Mouse (Mus musculus) stomach, embryonic 16.5 days (tissue): ENCODE results near the gene Ppm1h. TPM values are rescaled to one million over a fixed set of nuclear protein-coding genes. Genes with fewer than 3 reads are reported as not detected.
A peak's percentile ranks its signal among the peaks of the same experiment; 100 is the strongest.

Experiments used
- ATAC-seq: fragments of 200-750 bp; cut with Nextera tagmentation; 2 replicates; pipeline ENCODE4 v1.8.0; 2017; ENCODE audit warnings: moderate number of reproducible peaks, moderate TSS enrichment; ENCODE audit not compliant: insufficient read depth, low FRiP score
- H3K27ac ChIP-seq: fragments of 300-500 bp; sonication (generic); 2 replicates; pipeline ENCODE4 v1.5.1; 2014; ENCODE audit warnings: low read length
- H3K27me3 ChIP-seq: fragments of 300-500 bp; sonication (generic); 2 replicates; pipeline ENCODE4 v1.6.1; 2014; ENCODE audit warnings: low read length, control low read depth, mixed read lengths; ENCODE audit not compliant: control insufficient read depth, insufficient read depth
- H3K36me3 ChIP-seq: fragments of 300-500 bp; sonication (generic); 2 replicates; pipeline ENCODE4 v1.6.1; 2014; ENCODE audit warnings: low read length; ENCODE audit not compliant: control insufficient read depth, insufficient read depth
- H3K4me1 ChIP-seq: fragments of 300-500 bp; sonication (generic); 2 replicates; pipeline ENCODE4 v1.6.1; 2014; ENCODE audit warnings: low read length, control low read depth, mixed read lengths; ENCODE audit not compliant: control insufficient read depth, insufficient read depth
- H3K4me2 ChIP-seq: fragments of 300-500 bp; sonication (generic); 2 replicates; pipeline ENCODE4 v1.6.1; 2014; ENCODE audit warnings: low read depth, low read length, mixed read lengths
- H3K4me3 ChIP-seq: fragments of 300-500 bp; sonication (generic); replicated peaks from 2 replicates; pipeline ENCODE4 v1.5.1; 2014; ENCODE audit warnings: mild to moderate bottlenecking, low read length
- H3K9ac ChIP-seq: fragments of 300-500 bp; sonication (generic); 2 replicates; pipeline ENCODE4 v1.6.1; 2014; ENCODE audit warnings: low read length
- H3K9me3 ChIP-seq: fragments of 300-500 bp; sonication (generic); replicated peaks from 2 replicates; pipeline ENCODE4 v1.6.1; 2016; ENCODE audit warnings: low read length, control low read depth; ENCODE audit not compliant: control insufficient read depth
- WGBS: fragments of 180-500 bp; shearing (Covaris S2); extraction: QIAGEN DNeasy Blood & Tissue Kit; methylation state at CpG from one replicate; pipeline ENCODE4 v1.1.7; 2014; 5-methylcytosine and 5-hydroxymethylcytosine counted together
- polyA plus RNA-seq: library from polyadenylated mRNA; unstranded; fragments of >200 nt; fragmentation: Nextera tagmentation; extraction: Ambion mirVana; gene quantifications from 2 replicates; pipeline ENCODE4 v1.2.1, GENCODE M21; 2015

Ppm1h gene
- polyA plus RNA-seq, result 9.8 and 10.3 TPM in 2 replicates

DNA sequence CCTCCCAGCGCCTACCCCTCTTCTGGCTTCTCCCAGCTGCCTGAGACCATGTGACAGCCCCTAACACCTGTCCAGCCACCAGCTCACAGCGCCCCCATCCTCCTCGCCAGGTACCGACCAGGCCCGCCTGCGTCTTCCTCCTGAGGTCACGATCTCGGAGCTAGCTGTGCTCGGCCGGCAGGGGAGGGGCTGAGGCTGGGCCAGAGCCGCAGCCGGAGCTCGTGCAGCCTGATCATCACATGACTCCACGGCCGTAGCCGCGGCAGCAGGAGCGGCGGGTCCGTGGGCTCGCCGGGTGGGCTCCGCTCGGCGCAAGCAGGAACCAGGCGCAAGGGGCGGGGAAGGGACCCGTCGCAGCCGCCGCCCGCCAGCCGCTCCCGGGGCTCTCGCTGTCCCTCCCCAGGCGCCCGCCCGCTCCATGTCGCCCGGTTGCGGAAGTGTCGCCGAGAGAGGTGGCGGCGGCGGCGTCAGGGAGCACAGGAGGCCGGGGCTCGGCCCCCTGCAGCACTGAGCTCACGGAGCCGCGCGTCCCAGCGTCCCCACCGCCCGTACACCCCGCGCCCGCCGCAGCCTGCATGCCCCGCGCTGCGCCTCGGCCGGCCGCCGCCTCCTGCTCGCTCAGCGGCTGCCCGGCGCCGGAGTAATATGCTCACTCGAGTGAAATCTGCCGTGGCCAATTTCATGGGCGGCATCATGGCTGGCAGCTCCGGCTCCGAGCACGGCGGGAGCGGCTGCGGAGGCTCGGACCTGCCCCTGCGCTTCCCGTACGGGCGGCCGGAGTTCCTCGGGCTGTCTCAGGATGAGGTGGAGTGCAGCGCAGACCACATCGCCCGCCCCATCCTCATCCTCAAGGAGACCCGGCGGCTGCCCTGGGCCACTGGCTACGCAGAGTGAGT, at the start of gene Ppm1h:
TSS of gene Ppm1h (plus strand) at position 222 of the 896 bp plus-strand sequence.
- peaks cover 7% of the 10 kb centered on the region for H3K4me1 ChIP-seq
- peak; percentile 92 for ATAC-seq
- under 1% methylated on average over 86 of the region's 94 CpGs for WGBS

DNA sequence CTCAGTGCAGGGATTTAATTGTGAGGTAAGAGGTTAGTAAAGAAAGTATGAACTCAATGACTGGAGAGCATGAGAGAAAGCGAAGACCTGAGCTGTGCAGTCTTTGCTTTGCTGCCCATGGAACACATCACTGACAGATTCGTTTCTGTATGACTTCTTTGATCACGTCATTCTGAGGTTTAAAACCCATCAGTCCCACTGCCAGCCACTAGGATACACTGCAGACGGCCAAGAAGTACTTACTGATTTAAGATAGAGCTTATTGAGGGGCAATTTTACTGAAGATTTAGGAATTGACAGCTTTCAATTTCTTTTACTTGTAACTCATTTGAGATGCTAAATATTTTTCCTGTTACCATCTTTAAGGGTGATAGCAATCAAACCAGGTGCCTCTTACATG, 49.6 kb upstream of the Ppm1h start:
- 66% methylated on average over 4 of the region's 4 CpGs for WGBS
- Histone ChIP-seq H3K9ac (no peak overlapping the region), H3K36me3 (no peaks in the 10 kb centered on the region), H3K27me3 (no peaks in the 10 kb centered on the region), H3K27ac (no peak overlapping the region), H3K4me3 (no peak overlapping the region), H3K4me1 (no peaks in the 10 kb centered on the region), H3K9me3 (no peaks in the 10 kb centered on the region), H3K4me2 (no peak overlapping the region)
- no peak for ATAC-seq

More for the DNA sequence above, at the start of gene Ppm1h:
- Histone ChIP-seq H3K36me3 (no peaks in the 10 kb centered on the region), H3K4me2 (peak within 1 kb of the TSS; percentile 99), H3K4me3 (peak within 1 kb of the TSS; percentile 85), H3K9ac (peak within 1 kb of the TSS; percentile 87), H3K27ac (peak within 1 kb of the TSS; percentile 89), H3K9me3 (no peaks in the 10 kb centered on the region), H3K27me3 (peaks cover 3% of the 10 kb centered on the region; the same call in 1 of the 2 replicates)

DNA sequence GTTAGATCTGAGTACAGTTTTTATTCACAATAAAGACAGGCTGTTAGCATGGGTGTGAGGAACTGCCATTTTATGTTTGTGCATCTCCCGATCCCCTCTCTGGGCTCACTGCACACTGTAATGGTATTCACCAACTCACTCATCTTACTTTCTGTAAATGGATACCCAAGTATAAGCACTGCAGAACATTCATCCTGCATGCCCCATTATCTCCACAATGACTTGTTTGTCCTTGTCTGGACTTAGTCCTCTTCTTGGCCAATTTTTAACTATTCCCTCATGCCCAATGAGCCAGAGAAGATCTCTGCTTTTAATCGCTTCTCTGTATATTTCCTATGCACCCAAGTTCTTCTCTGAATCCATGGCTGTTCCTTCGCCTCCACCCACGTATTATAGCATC, 38.7 kb upstream of the Ppm1h start:
- H3K4me2 ChIP-seq, result no peak overlapping the region
- H3K9me3 ChIP-seq, result no peaks in the 10 kb centered on the region
- H3K4me1 ChIP-seq, result no peaks in the 10 kb centered on the region
- H3K4me3 ChIP-seq, result no peak overlapping the region
- ATAC-seq, result no peak
- no peak overlapping the region for H3K27ac ChIP-seq
- 86% methylated on average over 4 of the region's 4 CpGs for WGBS
- H3K36me3 ChIP-seq, result no peaks in the 10 kb centered on the region
- no peak overlapping the region for H3K9ac ChIP-seq
- no peaks in the 10 kb centered on the region for H3K27me3 ChIP-seq

DNA sequence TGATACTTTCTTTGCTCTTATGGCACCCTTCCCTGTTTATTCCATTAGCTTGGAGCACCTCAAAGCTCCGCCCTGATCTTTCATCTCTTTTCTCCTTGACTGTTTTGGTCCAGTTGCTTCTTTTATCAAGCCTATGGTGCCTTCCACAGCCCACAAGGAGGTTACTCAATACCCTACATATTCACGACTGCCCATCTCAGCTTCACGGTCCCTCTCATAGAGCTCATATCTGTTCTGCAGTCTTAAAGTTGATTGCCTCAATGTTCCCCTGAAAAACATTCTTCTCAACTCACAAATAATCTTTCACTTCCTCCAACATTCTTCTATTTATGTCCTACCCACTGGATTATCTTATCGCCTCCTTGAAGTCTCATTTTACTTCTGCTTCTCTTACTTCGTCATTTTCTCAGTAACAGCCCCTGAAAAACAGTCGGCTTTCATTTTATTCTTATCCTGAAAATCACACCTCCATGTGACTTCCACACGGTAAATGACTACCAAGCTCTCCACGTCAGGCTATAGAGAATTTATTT, 37.2 kb upstream of the Ppm1h start:
- WGBS, result 80% methylated on average over 8 of the region's 8 CpGs
- H3K27me3 ChIP-seq, result no peaks in the 10 kb centered on the region

DNA sequence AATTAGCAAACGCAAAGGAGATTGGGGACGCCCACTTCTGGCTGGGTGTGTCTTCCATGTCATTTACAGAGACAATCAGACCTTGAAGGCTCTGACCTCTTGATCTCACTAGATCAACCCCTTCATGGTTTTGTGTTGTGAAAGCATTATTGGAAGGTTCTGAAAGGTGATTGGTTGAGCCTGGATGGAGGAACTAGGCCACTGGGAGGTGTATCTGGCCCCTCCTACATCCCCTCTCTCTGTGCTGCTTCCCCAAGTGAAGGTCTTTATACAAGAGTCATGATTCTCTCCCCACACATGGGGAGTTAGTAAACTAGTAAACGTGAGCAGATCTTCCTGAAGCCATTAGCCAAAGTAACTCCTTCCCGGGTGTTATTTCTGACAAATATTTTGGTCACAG, 36.4 kb upstream of the Ppm1h start:
- WGBS, result 87% methylated on average over 4 of the region's 4 CpGs
- no peak for ATAC-seq
- H3K27ac ChIP-seq, result no peak overlapping the region

More for the DNA sequence above, 37.2 kb upstream of the Ppm1h start:
- Histone ChIP-seq H3K36me3 (no peaks in the 10 kb centered on the region), H3K4me1 (no peaks in the 10 kb centered on the region), H3K9me3 (no peaks in the 10 kb centered on the region), H3K4me3 (no peak overlapping the region), H3K27ac (no peak overlapping the region), H3K9ac (no peak overlapping the region), H3K4me2 (no peak overlapping the region)
- ATAC-seq, result no peak

DNA sequence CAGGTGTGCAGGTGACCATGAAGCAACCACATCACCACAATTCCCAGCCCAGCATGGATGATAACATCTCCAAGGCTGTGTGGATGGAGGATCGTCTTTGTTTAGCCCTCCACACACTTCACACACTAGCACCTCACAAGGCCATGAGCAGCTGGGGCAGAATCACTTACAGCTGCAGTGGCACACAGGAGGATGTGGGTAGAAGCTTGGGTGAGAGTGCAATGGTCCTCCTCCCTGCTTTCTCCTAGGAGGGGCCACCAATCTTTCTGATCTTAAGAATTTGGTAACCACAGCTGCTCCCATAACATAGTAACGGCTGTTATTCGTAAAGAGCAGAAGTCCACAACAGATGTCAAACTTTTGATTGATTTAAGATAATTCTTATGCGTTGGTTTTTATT, 26.6 kb upstream of the Ppm1h start:
- Histone ChIP-seq H3K4me1 (no peaks in the 10 kb centered on the region), H3K27ac (no peak overlapping the region), H3K9ac (no peak overlapping the region), H3K4me3 (no peak overlapping the region), H3K4me2 (no peak overlapping the region), H3K9me3 (no peaks in the 10 kb centered on the region), H3K36me3 (no peaks in the 10 kb centered on the region), H3K27me3 (no peaks in the 10 kb centered on the region)
- ATAC-seq, result no peak
- WGBS, result 84% methylated on average over 4 of the region's 4 CpGs

More for the DNA sequence above, 36.4 kb upstream of the Ppm1h start:
- Histone ChIP-seq H3K4me3 (no peak overlapping the region), H3K4me2 (no peak overlapping the region), H3K9ac (no peak overlapping the region), H3K36me3 (no peaks in the 10 kb centered on the region), H3K4me1 (no peaks in the 10 kb centered on the region), H3K27me3 (no peaks in the 10 kb centered on the region), H3K9me3 (no peaks in the 10 kb centered on the region)

DNA sequence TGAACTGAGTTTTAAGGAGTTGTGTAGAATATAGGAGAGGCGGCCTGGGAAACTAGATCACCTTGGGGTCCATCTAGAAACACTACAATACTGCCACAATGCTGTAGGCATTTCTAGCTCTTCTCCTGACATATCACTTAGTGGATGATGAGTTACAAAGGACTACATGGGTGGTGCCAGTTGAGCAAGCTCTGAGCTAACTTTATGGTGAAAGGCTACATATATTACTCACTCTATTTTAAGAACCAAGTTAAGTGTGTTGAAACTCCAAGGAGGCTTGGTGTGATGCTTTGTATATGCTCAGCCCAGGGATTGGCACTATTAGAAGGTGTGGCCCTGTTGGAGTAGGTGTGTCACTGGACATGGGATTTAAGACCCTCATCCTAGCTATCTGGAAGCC, 26.0 kb upstream of the Ppm1h start:
- no peak overlapping the region for H3K4me3 ChIP-seq
- H3K4me1 ChIP-seq, result no peaks in the 10 kb centered on the region
- H3K27ac ChIP-seq, result no peak overlapping the region
- H3K36me3 ChIP-seq, result no peaks in the 10 kb centered on the region
- H3K4me2 ChIP-seq, result no peak overlapping the region
- ATAC-seq, result no peak
- 97% methylated on average over 1 of the region's 1 CpGs for WGBS
- no peaks in the 10 kb centered on the region for H3K9me3 ChIP-seq
- no peaks in the 10 kb centered on the region for H3K27me3 ChIP-seq
- no peak overlapping the region for H3K9ac ChIP-seq

DNA sequence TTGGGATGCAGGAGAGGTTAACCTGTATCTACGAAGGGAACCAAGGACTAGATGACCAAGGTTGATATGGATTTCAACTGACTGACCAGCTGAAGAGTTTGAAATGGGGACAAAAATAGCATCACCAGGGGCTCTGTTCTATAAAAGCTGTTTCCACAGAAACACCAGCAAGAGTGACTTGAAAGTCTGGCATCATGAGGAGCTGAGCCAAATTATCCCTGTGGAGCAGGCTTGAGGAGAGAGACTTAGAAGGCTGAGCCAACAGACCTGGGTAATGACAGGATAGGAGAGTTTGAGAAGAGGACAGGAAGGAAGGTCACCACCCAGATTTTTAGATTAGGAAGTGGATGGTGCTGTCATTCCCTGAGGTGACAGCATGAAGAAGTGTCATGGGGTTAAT, 12.9 kb upstream of the Ppm1h start:
- Histone ChIP-seq H3K27me3 (no peaks in the 10 kb centered on the region), H3K27ac (no peak overlapping the region), H3K9ac (no peak overlapping the region), H3K4me2 (no peak overlapping the region), H3K36me3 (no peaks in the 10 kb centered on the region), H3K4me3 (no peak overlapping the region), H3K9me3 (no peaks in the 10 kb centered on the region), H3K4me1 (no peaks in the 10 kb centered on the region)
- ATAC-seq, result no peak
- 93% methylated on average over 1 of the region's 1 CpGs for WGBS

DNA sequence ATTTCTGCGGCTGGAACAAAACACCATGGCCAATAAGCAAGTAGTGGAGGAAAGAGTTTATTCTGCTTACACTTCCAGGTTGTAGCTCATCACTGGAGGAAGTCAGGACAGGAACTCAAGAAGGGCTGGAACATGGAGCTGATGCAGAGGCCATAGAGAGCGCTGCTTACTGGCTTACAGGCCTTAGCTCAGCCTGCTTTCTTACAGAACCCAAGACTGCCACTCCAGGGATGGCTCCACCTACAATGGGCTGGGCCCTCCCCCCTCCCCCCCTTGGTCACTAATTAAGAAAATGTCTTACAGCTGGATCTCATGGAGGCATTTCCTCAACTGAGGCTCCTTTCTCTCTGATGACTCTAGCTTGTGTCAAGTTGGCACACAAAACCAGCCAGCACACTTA, 7.3 kb upstream of the Ppm1h start:
- ATAC-seq, result no peak
- no peak overlapping the region for H3K4me3 ChIP-seq
- no peak overlapping the region for H3K27ac ChIP-seq
- 83% methylated on average over 2 of the region's 2 CpGs for WGBS
- no peaks in the 10 kb centered on the region for H3K4me1 ChIP-seq
- no peaks in the 10 kb centered on the region for H3K9me3 ChIP-seq
- H3K36me3 ChIP-seq, result no peaks in the 10 kb centered on the region
- H3K4me2 ChIP-seq, result no peak overlapping the region
- no peaks in the 10 kb centered on the region for H3K27me3 ChIP-seq
- H3K9ac ChIP-seq, result no peak overlapping the region
